Mouse (Mus musculus) bone marrow, adult 2 months (tissue): ENCODE measurements around the gene Gulp1.

Experiments used
- CTCF ChIP-seq: fragments of 200-500 bp; IDR thresholded peaks from 2 replicates; pipeline ENCODE4 v1.5.1; 2011; ENCODE audit warnings: low read length, control low read depth; ENCODE audit not compliant: control insufficient read depth, insufficient read depth
- POLR2A ChIP-seq: fragments of 200-500 bp; IDR thresholded peaks from 2 replicates; pipeline ENCODE4 v1.6.1; 2011; ENCODE audit warnings: low read depth, mild to moderate bottlenecking, control low read depth, low read length, borderline replicate concordance; ENCODE audit not compliant: control insufficient read depth

- no peak for TF ChIP-seq CTCF
- TF ChIP-seq POLR2A = no peak
These were observed 67.4 kb downstream of the Gulp1 start for GRCm38 (mm10) chr1:44618751-44619150.
